Mouse (Mus musculus) lung, adult 18-20 months (tissue): Measurements from ENCODE around the gene Fcna.
A peak's percentile ranks its signal among the peaks of the same experiment; 100 is the strongest.

ENCODE experiments used
- DNase-seq, 2 experiments: peaks; one replicate each; pipeline ENCODE4 v3.0.0; 2022; ENCODE audit warnings: mixed read lengths in 2 of 2

Gene Fcna

GRCm38 (mm10) chr2:25627811-25628210 lies at the start of gene Fcna:
Fcna (minus strand) TSS chr2:25628030.
- no peak for DNase-seq

- DNase-seq = no peak
Measured at GRCm38 (mm10) chr2:25676486-25676885, 48.7 kb upstream of the Fcna start, which contains the start of gene Lcn6. Lcn6 (plus strand) TSS chr2:25676786.

GRCm38 (mm10) chr2:25666516-25666915 lies 38.7 kb upstream of the Fcna start:
- no peak for DNase-seq

- no peak for DNase-seq
Measured at GRCm38 (mm10) chr2:25664125-25664524, 36.3 kb upstream of the Fcna start.

- peak; percentile 18 to 27 for DNase-seq
Measured at GRCm38 (mm10) chr2:25663511-25663910, 35.7 kb upstream of the Fcna start.

GRCm38 (mm10) chr2:25661245-25661970 lies 33.6 kb upstream of the Fcna start:
- no peak for DNase-seq

- no peak for DNase-seq
Measured at GRCm38 (mm10) chr2:25660279-25660678, 32.4 kb upstream of the Fcna start.

GRCm38 (mm10) chr2:25657652-25658051 lies 29.8 kb upstream of the Fcna start, which contains the start of gene Lcn5:
Lcn5 (plus strand) TSS chr2:25657952.
- no peak for DNase-seq

GRCm38 (mm10) chr2:25657246-25657645 lies 29.4 kb upstream of the Fcna start:
- DNase-seq = no peak

- peak; percentile 12 to 32 for DNase-seq
Measured at GRCm38 (mm10) chr2:25656691-25657090, 28.9 kb upstream of the Fcna start.

- DNase-seq = no peak
Measured at GRCm38 (mm10) chr2:25654502-25654901, 26.7 kb upstream of the Fcna start.

GRCm38 (mm10) chr2:25652902-25653301 lies 25.1 kb upstream of the Fcna start, which contains the start of gene Lcn8:
Lcn8 (plus strand) TSS chr2:25653120.
- peak in 1 of 2 experiments; percentile 9 for DNase-seq

- DNase-seq = peak; percentile 14 to 15
Measured at GRCm38 (mm10) chr2:25639890-25640289, 12.1 kb upstream of the Fcna start.

GRCm38 (mm10) chr2:25634046-25634445 lies 6.2 kb upstream of the Fcna start:
- no peak for DNase-seq

- DNase-seq = no peak
Measured at GRCm38 (mm10) chr2:25633616-25634015, 5.8 kb upstream of the Fcna start.

GRCm38 (mm10) chr2:25628738-25629137 lies 908 bp upstream of the Fcna start:
- no peak for DNase-seq

- DNase-seq = no peak
Measured at GRCm38 (mm10) chr2:25625986-25626385, 1.8 kb downstream of the Fcna start.

- DNase-seq = peak; percentile 93 to 96
Measured at GRCm38 (mm10) chr2:25621229-25622200, 6.3 kb downstream of the Fcna start, which contains the start of gene Tmem141. Tmem141 (minus strand) TSS chr2:25622005.

GRCm38 (mm10) chr2:25620852-25621228 lies 7.0 kb downstream of the Fcna start:
- no peak for DNase-seq

GRCm38 (mm10) chr2:25620386-25620785 lies 7.4 kb downstream of the Fcna start:
- no peak for DNase-seq

GRCm38 (mm10) chr2:25617578-25617977 lies 10.3 kb downstream of the Fcna start, which contains the start of gene Ccdc183:
Ccdc183 (minus strand) TSS chr2:25617678.
- no peak for DNase-seq

- no peak for DNase-seq
Measured at GRCm38 (mm10) chr2:25616398-25616797, 11.4 kb downstream of the Fcna start.

GRCm38 (mm10) chr2:25608671-25609070 lies 19.2 kb downstream of the Fcna start:
- no peak for DNase-seq
